Mouse (Mus musculus) right cerebral cortex, postnatal 36 days (tissue): ENCODE measurements around the gene Aip.
A peak's percentile ranks its signal among the peaks of the same experiment; 100 is the strongest.

ENCODE experiments used
- DNase-seq, 2 experiments: peaks; one replicate each; pipeline ENCODE4 v3.0.0; 2022; ENCODE audit warnings: low spot score in 2 of 2, mixed read lengths in 1 of 2

The Aip gene

GRCm38 (mm10) chr19:4113186-4113805, 12.4 kb downstream of the Aip start:
- peak; percentile 61 for DNase-seq

GRCm38 (mm10) chr19:4112063-4112960, 13.3 kb downstream of the Aip start:
- no peak for DNase-seq

- no peak for DNase-seq
These were observed 17.1 kb downstream of the Aip start for GRCm38 (mm10) chr19:4108535-4108934.

GRCm38 (mm10) chr19:4106654-4107053, 19.0 kb downstream of the Aip start:
- DNase-seq: no peak

- no peak for DNase-seq
These were observed 20.9 kb downstream of the Aip start for GRCm38 (mm10) chr19:4104675-4105194.

GRCm38 (mm10) chr19:4103792-4104191, 21.9 kb downstream of the Aip start:
- DNase-seq: no peak

GRCm38 (mm10) chr19:4103294-4103693, 22.4 kb downstream of the Aip start:
- DNase-seq: no peak

- DNase-seq: no peak
These were observed 23.0 kb downstream of the Aip start for GRCm38 (mm10) chr19:4102626-4103025.

- no peak for DNase-seq
These were observed 23.6 kb downstream of the Aip start for GRCm38 (mm10) chr19:4102049-4102448.

- no peak for DNase-seq
These were observed 24.2 kb downstream of the Aip start for GRCm38 (mm10) chr19:4101466-4101865.

- peak; percentile 66 to 68 for DNase-seq
These were observed 24.9 kb downstream of the Aip start for GRCm38 (mm10) chr19:4100718-4101261.

- no peak for DNase-seq
These were observed 25.6 kb downstream of the Aip start, which contains the start of gene Pitpnm1 for GRCm38 (mm10) chr19:4099837-4100717. Gene Pitpnm1 (plus strand): TSS chr19:4099998.

- DNase-seq: peak; percentile 80 to 87
These were observed 26.6 kb downstream of the Aip start for GRCm38 (mm10) chr19:4099056-4099455.

GRCm38 (mm10) chr19:4098426-4098825, 27.2 kb downstream of the Aip start:
- no peak for DNase-seq

GRCm38 (mm10) chr19:4097441-4097825, 28.2 kb downstream of the Aip start:
- peak; percentile 61 to 67 for DNase-seq

- peak; percentile 99 to 100 for DNase-seq
These were observed 28.8 kb downstream of the Aip start, which contains the start of gene Cdk2ap2 for GRCm38 (mm10) chr19:4096642-4097440. Gene Cdk2ap2 (plus strand): TSS chr19:4097182.

GRCm38 (mm10) chr19:4095802-4096201, 29.9 kb downstream of the Aip start:
- DNase-seq: no peak

GRCm38 (mm10) chr19:4094774-4095303, 30.8 kb downstream of the Aip start:
- DNase-seq: no peak

GRCm38 (mm10) chr19:4094348-4094747, 31.3 kb downstream of the Aip start:
- no peak for DNase-seq

- DNase-seq: no peak
These were observed 31.9 kb downstream of the Aip start for GRCm38 (mm10) chr19:4093772-4094171.
